Mouse (Mus musculus) embryo, embryonic 9.5 days (tissue): ENCODE measurements around the gene Cd72.
"Not testable (repeated sequence)": the region's sequence is repeated elsewhere in the genome, so short reads cannot be mapped to it uniquely, and the experiment has no call there.

Experiments
- DNase-seq: peaks from one replicate; pipeline ENCODE4 v3.0.0-alpha.2; 2017; ENCODE audit errors: extremely low spot score

Gene Cd72

DNA sequence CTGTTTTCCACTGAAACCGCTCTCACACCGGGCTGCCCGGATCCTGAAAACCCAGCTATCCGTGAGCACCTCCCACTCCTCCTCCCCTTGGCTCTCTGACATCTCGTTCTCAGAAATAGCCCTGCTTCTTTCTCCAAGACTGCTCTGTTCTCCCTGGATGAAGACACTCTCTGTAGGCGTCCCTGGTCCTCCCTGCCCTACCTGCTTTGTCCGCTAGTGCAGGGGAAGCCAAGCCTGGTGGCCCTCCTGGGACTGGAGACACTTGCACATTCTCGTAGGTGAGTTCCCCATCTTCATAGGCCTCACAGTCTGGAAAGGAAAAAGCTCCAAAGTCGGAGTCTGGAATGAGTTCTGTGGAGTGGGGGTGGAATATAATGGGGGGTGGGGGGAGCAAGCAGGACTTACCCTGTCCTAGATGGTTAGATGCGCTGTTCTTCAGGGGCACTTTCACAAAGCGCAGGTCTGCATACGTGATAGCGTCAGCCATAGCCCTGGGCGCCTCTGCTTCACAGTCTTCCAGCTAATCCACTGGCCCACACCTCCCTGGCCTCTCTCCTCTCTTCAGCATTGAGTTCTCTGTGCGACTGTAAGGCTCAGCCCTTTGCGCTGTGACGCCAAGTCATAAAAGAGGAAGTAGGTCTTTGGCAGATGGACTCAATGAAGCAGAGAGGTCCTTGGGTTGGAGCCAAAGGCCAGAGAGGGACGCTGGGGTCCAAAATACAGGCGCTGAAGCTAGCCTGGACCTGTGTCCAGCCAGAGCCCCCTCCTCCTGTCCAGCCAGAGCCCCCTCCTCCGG lies at the start of gene Cd72:
Gene Cd72, minus strand, starts transcription at position 588 of the 796 bp plus-strand sequence.
- no peak for DNase-seq

DNA sequence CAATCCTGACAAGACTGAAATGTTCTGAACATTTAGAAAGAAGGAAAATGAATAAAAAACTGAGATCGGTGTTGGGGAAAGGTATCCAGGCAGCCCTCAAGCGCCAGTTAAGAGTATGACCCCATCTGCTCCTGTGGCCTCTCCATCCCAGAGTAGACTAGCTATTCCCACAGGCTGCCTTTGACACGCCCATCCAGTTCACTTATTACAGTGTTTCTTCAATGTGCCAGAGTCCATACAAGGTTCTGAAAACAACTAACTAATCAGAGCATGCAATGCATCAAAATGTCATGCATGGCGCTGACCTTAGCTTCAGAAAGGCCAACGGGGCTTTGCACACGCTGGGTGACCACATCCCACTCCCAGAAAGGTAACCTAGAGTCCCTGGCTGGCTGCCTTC lies 49.1 kb upstream of the Cd72 start:
- DNase-seq: no peak

DNA sequence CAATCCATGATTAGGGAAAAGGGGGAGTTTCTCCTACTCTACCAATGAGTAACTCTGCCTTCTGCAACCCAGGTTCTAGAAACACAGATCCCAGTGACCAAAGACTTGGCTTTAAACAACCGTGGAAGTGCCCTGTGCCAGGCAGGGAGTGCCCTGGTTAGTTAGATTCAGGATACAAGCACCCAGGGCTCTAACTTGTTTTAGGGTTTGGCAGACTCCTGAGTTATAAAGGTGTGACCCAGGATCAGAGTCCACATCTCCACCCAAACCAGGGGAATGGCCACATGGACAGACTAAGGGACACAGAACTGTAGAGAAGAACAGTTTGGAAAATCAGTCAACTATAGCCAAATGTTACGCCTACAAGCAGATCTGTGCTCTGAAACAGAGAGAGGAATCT lies 48.6 kb upstream of the Cd72 start:
- DNase-seq: no peak

DNA sequence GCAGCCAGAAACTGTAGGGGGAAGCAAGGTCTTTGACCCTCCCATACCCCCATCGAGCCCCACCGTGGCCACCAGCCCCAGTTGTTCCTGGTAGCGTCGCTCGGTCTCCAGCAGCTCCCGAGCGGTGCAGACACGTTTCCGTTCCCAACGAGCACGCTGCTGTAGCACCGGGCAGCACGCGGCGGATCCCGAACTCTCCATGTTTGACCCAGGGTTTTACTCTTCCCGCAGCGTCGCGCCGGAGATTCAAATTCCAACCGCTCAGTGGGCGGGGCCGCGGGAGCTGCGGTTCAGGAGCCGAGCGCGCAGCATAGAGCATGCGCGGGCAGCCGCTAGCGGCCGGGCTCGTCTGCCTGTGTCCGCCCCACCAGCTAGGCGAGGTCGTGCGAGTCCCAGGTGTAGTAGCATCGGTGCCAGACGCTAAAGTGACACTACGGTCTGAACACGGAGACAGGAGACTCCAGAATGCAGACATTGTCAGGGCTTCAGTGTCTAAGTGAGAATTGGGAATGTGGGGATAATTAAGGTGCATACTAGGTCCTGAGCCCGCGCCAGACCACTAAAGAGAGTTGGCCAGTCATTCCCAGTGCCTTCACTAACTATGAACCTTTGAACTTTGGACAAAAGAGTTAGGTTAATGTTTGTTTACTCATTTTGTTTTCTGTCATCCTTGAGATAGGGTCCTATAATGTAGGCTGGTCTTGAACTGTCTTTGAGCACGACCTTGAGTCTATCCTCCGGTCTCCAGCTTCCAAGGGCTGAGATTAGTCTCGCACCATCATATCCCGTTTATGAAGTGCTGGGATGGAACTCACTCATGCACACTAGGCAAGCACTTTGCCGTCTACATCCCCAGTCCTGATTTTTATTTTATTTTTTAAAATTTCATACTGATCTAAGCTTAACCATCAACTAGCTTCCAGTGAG lies 45.2 kb upstream of the Cd72 start, which contains the start of gene Arhgef39:
Gene Arhgef39, minus strand, starts transcription at position 289 of the 927 bp plus-strand sequence.
- peak; percentile 84 for DNase-seq

DNA sequence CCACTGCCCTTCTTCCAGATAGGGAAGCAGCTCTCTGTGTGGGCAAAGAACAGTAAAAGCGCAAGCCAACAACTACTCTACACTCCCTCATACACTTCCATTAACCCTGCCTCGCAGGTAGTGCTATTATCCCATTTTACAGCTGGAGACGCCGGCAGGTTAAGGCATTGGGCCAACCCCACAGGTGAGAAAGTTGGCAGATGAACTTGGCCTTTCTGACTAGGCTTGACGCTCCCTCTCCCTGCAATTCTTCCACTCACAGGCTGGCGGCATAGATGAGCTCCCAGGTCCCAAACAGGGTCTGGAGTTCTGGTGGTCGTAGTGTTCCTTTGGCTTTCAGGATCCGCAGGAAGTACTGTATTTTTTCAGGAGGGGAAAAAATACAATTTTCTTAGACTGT lies 44.6 kb upstream of the Cd72 start:
- DNase-seq: peak; percentile 64

DNA sequence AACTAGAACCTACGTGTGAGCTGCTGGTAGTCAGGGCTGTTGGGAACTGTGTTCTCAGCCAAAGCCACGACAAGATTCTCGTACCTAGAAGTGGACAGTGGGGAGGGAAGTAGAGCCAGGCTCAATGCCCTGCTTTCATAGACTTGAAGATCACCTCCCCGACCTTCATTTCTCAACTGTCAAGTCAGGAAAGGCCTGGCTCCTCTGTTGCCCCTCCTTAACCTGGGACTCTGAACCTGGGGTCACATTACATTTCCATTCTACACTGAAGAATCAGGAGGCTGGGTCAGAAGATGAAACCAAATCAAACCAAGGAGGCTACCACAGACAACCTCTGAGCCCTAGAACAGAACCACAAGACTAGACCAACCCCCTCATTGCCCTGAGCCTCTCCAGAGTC lies 43.5 kb upstream of the Cd72 start:
- DNase-seq: no peak

DNA sequence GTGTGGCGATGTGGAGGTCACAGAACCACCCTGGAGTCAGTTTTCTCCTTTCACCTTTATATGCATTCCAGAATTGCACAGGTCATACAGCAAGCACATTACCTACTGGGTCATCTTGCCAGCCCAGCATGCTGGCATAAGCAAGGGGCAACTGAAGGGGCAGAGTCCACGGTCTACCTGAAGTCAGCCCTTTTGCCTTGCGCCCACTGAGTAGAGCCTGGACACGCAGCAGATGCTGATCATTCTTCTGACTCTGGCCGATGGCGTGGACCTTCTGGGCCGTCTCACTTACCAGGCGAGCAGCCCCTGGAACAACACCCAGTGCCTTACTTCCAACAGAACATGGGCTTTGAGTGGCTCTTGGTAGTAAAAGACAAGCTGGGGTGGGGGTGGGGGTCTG lies 43.0 kb upstream of the Cd72 start:
- DNase-seq: no peak

DNA sequence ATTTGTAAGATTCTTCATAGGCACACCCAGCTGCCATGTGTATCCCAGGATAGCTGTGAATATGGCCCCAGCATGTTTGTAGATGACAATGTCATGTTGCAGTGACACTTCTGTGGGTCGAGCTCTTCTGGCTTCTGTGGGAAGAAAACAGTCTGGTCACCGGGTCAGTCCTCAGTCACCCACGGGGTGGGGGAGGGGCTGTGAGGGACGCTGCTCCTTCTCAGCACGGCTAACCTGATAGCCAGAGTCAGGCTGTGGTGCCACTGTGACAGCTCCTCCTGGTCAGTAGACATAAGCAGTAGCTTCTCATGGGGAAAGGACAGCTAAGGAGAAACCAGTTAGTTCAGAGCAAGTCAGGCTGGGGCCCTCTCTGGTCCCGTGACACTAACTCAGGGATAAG lies 42.2 kb upstream of the Cd72 start:
- DNase-seq: no peak

DNA sequence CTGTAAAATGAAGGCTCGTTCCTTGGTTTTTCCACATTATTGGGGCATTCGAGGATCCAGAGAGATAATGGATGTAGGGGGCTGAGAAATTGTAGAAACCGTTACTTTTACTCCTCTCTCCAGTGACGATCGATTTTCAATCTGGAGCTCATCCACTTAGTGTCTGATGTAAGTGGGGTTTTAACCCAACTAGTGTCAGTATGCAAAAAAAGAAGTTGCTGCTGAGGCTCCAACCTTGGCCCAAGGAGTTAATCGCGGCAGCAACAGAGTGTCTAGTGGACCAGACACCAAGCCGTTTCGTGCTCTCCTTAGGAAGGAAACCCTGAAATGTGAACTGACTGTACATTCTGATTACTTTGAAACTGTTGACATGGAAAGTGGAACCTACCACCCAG lies 39.4 kb upstream of the Cd72 start:
- DNase-seq: no peak

DNA sequence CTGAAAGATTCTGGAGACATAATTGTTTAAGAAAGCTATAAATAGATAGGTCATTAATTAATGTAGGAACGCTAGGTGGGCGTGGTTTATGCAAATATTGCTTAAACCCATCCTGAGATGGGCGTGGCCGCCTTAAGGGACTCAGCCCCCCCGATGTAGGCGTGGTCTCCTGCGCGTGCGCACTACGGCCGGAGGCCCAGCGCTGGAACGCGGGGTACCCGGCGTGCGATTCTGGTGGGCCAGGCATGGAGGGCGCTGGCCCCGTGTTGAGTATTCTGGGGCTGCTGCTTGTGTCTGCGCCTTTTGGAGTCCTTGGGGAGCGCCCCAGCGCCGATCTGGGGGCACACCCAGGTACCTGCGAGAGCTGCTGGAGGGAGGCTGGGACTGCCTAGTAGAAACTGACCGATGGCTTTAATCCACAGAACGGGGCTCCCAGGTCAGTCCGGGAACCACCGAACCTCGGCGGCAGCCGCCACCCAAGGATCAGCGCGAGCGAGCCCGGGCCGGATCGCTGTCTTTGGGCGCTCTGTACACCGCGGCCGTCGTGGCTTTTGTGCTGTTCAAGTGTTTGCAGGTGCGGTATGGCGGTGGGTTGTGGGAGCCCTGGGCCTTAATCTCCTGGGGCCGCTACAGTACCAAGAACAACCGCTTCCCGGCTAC lies 38.9 kb upstream of the Cd72 start:
- peak; percentile 98 for DNase-seq

DNA sequence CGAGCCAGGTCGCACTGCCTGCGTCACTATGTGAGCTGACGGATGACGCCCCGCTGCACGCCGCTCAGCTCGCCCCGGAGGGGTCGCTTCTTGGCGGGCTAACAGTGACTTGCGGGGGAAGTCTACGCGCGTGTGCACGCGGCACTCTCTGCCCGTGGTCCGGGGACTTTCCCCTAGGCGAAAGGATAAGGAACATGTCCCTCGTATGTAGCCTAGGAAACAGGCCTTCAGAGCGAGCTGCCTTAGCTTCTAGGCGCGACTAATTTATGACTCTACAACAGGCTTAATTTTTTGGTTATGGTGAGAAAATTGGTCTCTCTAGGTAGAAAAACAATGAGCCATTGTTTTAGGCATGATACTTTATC lies 38.4 kb upstream of the Cd72 start, which contains the start of gene Ccdc107:
Gene Ccdc107, plus strand, starts transcription at position 80 of the 365 bp plus-strand sequence.
- peak; percentile 93 for DNase-seq

DNA sequence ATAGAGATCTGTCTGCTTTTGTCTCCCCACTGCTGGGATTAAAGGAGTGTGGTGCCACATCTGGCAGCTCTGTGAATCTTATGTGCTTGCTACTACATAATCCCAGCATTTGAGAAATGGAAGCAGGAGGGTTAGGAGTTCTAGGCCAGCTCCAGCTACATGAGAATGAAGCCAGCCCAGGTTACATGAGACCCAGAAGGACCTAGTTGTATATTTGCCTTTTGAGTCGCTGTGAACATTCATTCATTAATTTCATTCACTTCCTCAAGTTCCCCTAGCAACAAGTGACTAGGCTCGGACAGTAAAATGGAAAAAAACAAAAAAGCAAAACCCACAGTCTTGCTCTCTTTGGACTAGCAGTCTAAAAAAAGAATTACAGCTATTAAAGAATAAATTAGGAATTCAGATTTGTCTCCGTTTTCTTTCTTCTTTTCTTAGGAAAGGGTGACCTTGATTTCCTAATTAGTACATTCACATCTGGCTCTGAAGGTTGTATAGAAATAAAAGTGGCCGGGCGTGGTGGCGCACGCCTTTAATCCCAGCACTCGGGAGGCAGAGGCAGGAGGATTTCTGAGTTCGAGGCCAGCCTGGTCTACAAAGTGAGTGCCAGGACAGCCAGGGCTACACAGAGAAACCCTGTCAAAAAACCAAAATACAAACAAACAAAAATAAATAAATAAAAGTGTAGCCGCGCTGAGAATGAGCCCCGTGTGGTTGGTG lies 37.8 kb upstream of the Cd72 start:
- DNase-seq: peak; percentile 21

DNA sequence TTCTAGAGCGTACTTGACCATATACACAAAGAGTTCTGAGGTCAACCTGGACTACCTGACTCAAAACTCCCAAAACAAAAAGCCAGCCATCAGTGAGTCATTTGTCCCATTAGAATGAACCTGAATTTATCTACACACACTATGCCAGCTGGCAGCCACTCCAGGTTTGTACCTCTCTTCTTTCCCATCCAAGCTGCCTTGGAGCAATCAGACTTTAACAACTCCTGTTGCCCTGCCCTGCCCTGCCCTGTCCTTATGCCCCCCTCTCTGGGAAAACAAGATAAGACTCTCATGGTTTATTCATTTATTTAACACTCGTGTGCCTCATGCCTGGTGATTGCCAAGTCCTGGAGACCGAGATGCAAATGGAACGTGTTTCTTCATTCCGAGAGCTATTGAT lies 36.4 kb upstream of the Cd72 start:
- no peak for DNase-seq

DNA sequence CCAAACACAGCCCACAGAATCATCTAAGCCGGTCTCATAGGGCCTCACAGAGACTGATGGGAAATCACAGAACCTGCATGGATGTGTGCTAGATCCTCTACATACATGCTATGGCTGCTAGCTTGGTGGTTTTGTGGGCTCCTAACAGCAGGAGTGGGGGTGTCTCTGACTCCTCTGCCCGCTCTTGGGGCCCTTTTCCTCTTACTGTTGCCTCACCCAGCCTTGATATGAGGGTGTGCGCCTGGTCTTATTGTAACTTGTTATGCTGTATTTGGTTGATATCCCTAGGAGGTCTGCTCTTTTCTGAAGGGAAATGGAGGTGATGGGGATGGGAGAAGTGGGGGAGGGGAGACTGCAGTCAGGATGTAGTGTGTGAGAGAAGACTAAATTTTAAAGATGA lies 35.2 kb upstream of the Cd72 start:
- no peak for DNase-seq

DNA sequence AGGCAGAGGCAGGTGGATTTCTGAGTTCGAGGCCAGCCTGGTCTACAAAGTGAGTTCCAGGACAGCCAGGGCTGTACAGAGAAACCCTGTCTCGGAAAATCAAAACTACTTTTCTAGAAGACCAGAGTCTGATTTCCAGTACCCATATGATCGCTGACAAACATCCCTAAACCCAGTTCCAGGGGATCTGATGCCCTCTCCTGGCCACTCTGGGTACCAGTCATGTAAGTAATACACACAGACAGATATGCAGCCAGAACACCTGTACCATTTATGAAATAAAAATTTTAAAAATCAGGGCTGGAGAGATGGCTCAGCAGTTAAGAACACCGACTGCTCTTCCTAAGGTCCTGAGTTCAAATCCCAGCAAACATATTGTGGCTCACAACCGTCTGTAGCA lies 31.2 kb upstream of the Cd72 start:
- DNase-seq: not testable (repeated sequence)

DNA sequence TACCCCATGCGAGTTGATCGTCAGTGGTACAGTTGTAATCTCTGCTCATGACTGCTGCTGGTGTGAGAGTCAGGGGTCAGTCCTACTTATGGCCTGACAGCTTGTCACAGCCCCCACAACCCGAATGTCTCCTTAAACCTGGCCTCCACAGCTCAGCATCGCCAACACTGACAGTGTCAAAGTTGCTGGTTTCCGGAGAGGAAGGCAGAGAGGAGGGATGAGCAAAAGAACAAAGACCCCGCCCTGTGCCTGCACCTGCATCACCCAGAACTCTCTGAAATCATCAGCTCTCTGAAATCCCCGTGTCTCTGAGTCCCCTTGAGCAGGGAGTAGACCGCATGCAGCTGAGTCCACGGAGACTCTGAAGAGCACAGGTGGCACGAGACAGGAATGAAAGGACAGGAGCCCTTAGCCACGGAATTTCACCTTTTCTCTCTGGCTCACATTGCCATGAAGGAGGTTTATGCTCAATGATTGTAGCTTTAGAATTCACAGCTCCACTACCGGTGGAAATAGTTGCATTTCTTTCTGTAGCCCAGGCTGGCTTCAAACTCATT lies 29.2 kb upstream of the Cd72 start, which contains the start of gene Sit1:
Gene Sit1, minus strand, starts transcription at position 200 of the 557 bp plus-strand sequence.
- DNase-seq: no peak

DNA sequence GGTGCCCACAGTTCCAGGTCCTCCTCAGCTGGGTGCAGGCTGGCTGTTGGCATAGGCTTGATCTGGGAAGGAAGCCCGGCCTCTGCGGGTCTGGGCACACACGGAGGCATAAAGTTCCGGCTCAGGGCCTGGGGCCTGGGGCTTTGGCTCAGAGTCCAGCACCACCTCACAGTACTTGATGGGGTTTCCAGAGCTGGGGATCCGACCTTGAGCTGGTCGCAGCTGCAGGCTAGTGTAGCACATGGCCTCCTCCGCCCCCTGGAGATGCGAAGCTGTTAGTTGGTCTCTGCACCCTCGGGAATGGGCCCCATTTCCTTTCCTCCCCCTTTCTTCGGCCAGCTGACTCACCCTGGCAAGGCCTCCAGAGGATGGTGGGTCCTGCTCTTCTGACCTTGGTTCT lies 28.2 kb upstream of the Cd72 start:
- DNase-seq: no peak

DNA sequence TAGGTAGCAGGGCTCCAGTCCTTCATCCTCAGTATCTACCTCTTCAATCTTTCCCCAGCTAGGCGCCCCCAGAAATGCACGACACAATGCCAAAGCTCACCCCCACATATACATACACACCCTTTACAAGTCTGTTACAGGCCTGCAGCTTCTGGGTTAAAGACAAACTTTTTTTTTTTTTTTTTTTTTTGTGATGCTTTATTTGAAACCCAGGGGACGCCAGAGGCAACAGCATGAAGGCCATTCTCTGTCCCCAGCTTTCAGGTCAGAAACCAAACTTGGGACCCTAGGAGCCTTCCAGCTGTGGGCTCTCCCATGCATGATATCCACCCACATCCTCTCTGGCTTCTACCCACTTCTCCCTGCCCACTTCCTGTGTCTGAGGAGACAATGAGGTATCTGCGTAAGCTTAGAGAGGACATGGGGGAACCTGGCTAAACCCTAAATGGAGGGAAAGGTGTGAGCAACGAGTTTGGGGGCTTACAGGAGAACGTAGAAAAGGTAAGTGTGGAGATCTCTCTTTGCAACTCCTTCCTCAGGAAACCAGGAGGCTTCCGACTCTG lies 27.5 kb upstream of the Cd72 start:
- no peak for DNase-seq

DNA sequence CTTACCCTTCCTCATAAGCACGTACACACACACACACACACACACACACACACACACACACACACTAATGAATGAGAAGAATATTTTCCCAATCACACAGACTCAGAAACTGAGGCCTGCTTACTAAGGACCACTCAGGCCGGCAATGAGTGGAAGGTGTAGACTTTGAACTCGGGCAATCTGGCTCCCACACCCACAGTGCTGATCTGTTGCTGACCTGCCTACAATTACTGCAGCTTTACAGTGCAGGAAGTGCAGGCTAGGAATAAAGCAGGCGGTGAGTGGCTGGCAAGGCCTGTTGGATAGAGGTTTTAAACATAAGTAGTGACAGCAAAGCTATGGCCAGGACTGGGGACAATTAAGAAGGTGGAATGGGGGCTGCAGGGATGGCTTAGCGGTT lies 26.6 kb upstream of the Cd72 start:
- no peak for DNase-seq

DNA sequence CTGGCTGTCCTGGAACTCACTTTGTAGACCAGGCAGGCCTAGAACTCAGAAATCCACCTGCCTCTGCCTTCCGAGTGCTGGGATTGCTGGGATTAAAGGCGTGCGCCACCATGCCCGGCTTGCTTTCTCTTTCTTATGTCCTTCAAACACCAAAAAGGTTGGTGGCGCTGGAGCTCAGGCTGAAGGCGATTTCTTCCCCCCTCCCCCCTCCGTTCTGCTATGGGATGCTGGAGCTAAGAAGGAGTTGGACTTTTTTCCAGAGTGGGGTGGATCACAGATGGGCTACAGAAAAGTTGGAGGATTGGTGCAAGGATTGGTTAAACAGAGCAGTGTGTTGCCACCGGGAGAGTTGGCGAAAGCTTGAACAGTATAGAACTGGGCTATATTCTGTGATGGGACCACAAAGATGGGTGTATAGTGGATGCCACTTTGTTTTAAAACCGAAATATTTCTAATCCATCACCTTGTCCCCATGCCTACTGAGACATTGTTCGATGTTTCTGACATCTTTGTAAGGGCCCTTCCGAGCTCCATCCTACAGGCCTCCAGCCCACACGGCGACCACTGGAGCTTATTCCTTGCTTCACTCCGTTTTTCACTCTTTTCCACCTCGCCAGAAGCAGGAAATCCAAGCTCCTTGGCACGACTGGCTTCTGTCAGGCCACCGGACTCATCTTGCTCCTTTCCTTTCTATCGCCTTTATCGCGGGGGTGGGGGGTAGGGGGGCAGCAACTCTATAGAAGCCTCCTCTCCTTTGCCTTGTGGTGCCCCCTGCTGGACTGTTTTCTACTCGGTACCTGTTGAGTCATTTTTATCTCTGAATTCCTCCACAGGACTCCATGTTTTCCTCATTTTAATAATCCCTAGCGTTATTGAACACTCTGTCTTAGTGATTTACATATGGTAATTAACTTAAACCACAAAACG lies 24.7 kb upstream of the Cd72 start:
- DNase-seq: peak; percentile 69
